Mouse (Mus musculus) retina, embryonic 14.5 days (tissue): ENCODE measurements around the gene Ly9.

Source experiments
- DNase-seq: peaks from one replicate; pipeline ENCODE4 v3.0.0-alpha.2; 2015; ENCODE audit warnings: low spot score

Gene Ly9

GRCm38 (mm10) chr1:171607176-171607575, at the start of gene Ly9:
TSS of gene Ly9 (minus strand) at chr1:171607410.
- DNase-seq: no peak

GRCm38 (mm10) chr1:171652734-171653133, 45.5 kb upstream of the Ly9 start, which contains the start of gene Slamf7:
TSS of gene Slamf7 (minus strand) at chr1:171653035.
- no peak for DNase-seq

GRCm38 (mm10) chr1:171648840-171649239, 41.6 kb upstream of the Ly9 start:
- no peak for DNase-seq

GRCm38 (mm10) chr1:171647716-171648115, 40.5 kb upstream of the Ly9 start:
- DNase-seq: no peak

GRCm38 (mm10) chr1:171646429-171646940, 39.3 kb upstream of the Ly9 start:
- DNase-seq: no peak

GRCm38 (mm10) chr1:171643612-171644011, 36.4 kb upstream of the Ly9 start:
- DNase-seq: no peak

GRCm38 (mm10) chr1:171640796-171641195, 33.6 kb upstream of the Ly9 start:
- DNase-seq: no peak

GRCm38 (mm10) chr1:171638686-171639085, 31.5 kb upstream of the Ly9 start:
- no peak for DNase-seq

GRCm38 (mm10) chr1:171637101-171637500, 29.9 kb upstream of the Ly9 start:
- DNase-seq: no peak

- DNase-seq: no peak
Observed at GRCm38 (mm10) chr1:171635696-171636095, 28.5 kb upstream of the Ly9 start.

- no peak for DNase-seq
Observed at GRCm38 (mm10) chr1:171631447-171631846, 24.2 kb upstream of the Ly9 start.

- no peak for DNase-seq
Observed at GRCm38 (mm10) chr1:171630912-171631311, 23.7 kb upstream of the Ly9 start.

GRCm38 (mm10) chr1:171630041-171630440, 22.8 kb upstream of the Ly9 start:
- no peak for DNase-seq

- no peak for DNase-seq
Observed at GRCm38 (mm10) chr1:171629168-171629567, 22.0 kb upstream of the Ly9 start.

- DNase-seq: no peak
Observed at GRCm38 (mm10) chr1:171627801-171628200, 20.6 kb upstream of the Ly9 start.

GRCm38 (mm10) chr1:171620091-171620490, 12.9 kb upstream of the Ly9 start:
- DNase-seq: no peak

- DNase-seq: no peak
Observed at GRCm38 (mm10) chr1:171619645-171620044, 12.4 kb upstream of the Ly9 start.

- DNase-seq: no peak
Observed at GRCm38 (mm10) chr1:171619001-171619400, 11.8 kb upstream of the Ly9 start.

- no peak for DNase-seq
Observed at GRCm38 (mm10) chr1:171616881-171617515, 9.8 kb upstream of the Ly9 start.

- DNase-seq: peak; percentile 10
Observed at GRCm38 (mm10) chr1:171613962-171614361, 6.8 kb upstream of the Ly9 start.

GRCm38 (mm10) chr1:171610781-171611180, 3.6 kb upstream of the Ly9 start:
- DNase-seq: peak; percentile 7

- peak; percentile 14 for DNase-seq
Observed at GRCm38 (mm10) chr1:171610026-171610425, 2.8 kb upstream of the Ly9 start.

- DNase-seq: no peak
Observed at GRCm38 (mm10) chr1:171606656-171607055, 554 bp downstream of the Ly9 start.

- no peak for DNase-seq
Observed at GRCm38 (mm10) chr1:171604686-171605085, 2.5 kb downstream of the Ly9 start.
